Mouse (Mus musculus) brain, embryonic 14.5 days (tissue): Measurements from ENCODE around the gene H2-Q10.

Experiments
- CTCF ChIP-seq: fragments of 200-500 bp; IDR thresholded peaks from 2 replicates; pipeline ENCODE4 v1.5.1; 2012; ENCODE audit warnings: inconsistent platforms, mild to moderate bottlenecking, moderate library complexity, borderline replicate concordance; ENCODE audit not compliant: insufficient read depth, insufficient read length; ENCODE audit errors: extremely low read depth
- POLR2A ChIP-seq: fragments of 200-500 bp; IDR thresholded peaks from 2 replicates; pipeline ENCODE4 v1.6.1; 2012; ENCODE audit warnings: mild to moderate bottlenecking, inconsistent platforms, borderline replicate concordance; ENCODE audit not compliant: poor library complexity, insufficient read depth, insufficient read length, severe bottlenecking; ENCODE audit errors: extremely low read depth

DNA sequence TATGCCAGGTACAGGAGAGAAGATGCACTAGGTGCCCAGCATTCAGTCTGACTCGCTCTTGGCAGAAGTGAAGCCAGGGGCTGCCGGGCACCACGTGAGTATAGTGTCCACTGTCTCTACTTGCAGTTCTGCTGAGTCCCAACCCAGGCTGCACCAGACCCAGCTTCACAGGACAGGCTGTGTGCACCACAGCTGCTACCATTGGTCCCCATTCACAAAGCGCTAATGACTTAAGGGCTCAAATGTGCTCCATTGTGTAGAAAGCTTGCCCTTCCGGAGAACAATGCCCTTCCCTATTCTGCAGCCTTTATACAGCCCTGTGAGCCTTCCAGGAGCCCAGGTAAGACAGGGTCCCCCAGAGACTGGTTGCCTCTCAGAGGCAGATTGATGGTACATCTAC, 20.4 kb downstream of the H2-Q10 start:
- TF ChIP-seq POLR2A (no peak), CTCF (no peak)
